Mouse (Mus musculus) CH12.LX (cell line): ENCODE measurements around the gene Mvd. TPM values are rescaled to one million over a fixed set of nuclear protein-coding genes. Genes with fewer than 3 reads are reported as not detected.

Experiments used
- DNase-seq: peaks from one replicate; pipeline ENCODE4 v3.0.0-alpha.2; 2013; ENCODE audit errors: extremely low read depth
- H3K27ac ChIP-seq: 2 replicates; pipeline ENCODE4 v1.5.1; 2012; ENCODE audit warnings: low read depth, mild to moderate bottlenecking, control low read depth, moderate library complexity; ENCODE audit not compliant: insufficient read depth
- H3K27me3 ChIP-seq: replicated peaks from 2 replicates; pipeline ENCODE3; 2012; ENCODE audit warnings: inconsistent platforms
- H3K36me3 ChIP-seq, 2 experiments: replicated peaks in 1 of 2; 2 replicates each; pipeline versions ENCODE3 to v1.6.1; 2012; ENCODE audit warnings: inconsistent platforms in 1 of 2, low read length in 1 of 2, mild to moderate bottlenecking in 1 of 2, mixed read lengths in 1 of 2, moderate library complexity in 1 of 2; ENCODE audit not compliant: control insufficient read depth in 1 of 2, insufficient read depth in 1 of 2
- H3K4me1 ChIP-seq, 2 experiments: 2 replicates each; pipeline ENCODE4 v1.6.1; 2012; ENCODE audit warnings: inconsistent platforms in 1 of 2, moderate library complexity in 1 of 2; ENCODE audit not compliant: insufficient read depth in 2 of 2, control insufficient read depth in 1 of 2
- H3K4me2 ChIP-seq: 2 replicates; pipeline ENCODE4 v1.6.1; 2012; ENCODE audit warnings: low read depth, mild to moderate bottlenecking, control low read depth; ENCODE audit not compliant: poor library complexity, insufficient read depth, severe bottlenecking
- H3K4me3 ChIP-seq, 3 experiments: fragments of 150-350 bp in 1 of 3; sonication (generic) in 1 of 3; replicated peaks in 1 of 3; 2 replicates each; pipeline versions ENCODE3 to v1.5.1; 2011 to 2012; ENCODE audit warnings: low read depth in 2 of 3, low read length in 2 of 3, mild to moderate bottlenecking in 2 of 3, moderate library complexity in 2 of 3, control low read depth in 1 of 3, improper control_type of control experiment in 1 of 3, inconsistent platforms in 1 of 3, mixed read lengths in 1 of 3; ENCODE audit not compliant: poor library complexity in 1 of 3
- H3K79me2 ChIP-seq: replicated peaks from 2 replicates; pipeline ENCODE4 v1.6.1; 2012; ENCODE audit warnings: mild to moderate bottlenecking, moderate library complexity; ENCODE audit not compliant: control insufficient read depth, poor library complexity, insufficient read depth, severe bottlenecking; ENCODE audit errors: extremely low read depth
- H3K9ac ChIP-seq: 2 replicates; pipeline ENCODE4 v1.6.1; 2012; ENCODE audit warnings: low read depth, mild to moderate bottlenecking, control low read depth, moderate library complexity; ENCODE audit not compliant: insufficient read depth
- H3K9me3 ChIP-seq: replicated peaks from 2 replicates; pipeline ENCODE3; 2012; ENCODE audit warnings: low read length, inconsistent platforms, mixed read lengths
- BHLHE40 ChIP-seq: IDR thresholded peaks from 2 replicates; pipeline ENCODE4 v1.6.1; 2011; ENCODE audit warnings: mild to moderate bottlenecking, low read depth, low read length, improper control_type of control experiment
- CTCF ChIP-seq, 2 experiments: IDR thresholded peaks in 1 of 2; conservative IDR thresholded peaks in 1 of 2; 2 replicates each; pipeline ENCODE4 v1.5.1; 2011 to 2012; ENCODE audit warnings: low read depth in 2 of 2, low read length in 2 of 2, improper control_type of control experiment in 1 of 2, inconsistent platforms in 1 of 2, mild to moderate bottlenecking in 1 of 2, moderate library complexity in 1 of 2
- E2F4 ChIP-seq: IDR thresholded peaks from 2 replicates; pipeline ENCODE4 v1.6.1; 2011; ENCODE audit warnings: low read depth, low read length, improper control_type of control experiment; ENCODE audit not compliant: insufficient replicate concordance
- GABPA ChIP-seq: IDR thresholded peaks from 2 replicates; pipeline ENCODE4 v1.6.1; 2012; ENCODE audit warnings: low read depth, low read length, improper control_type of control experiment, inconsistent platforms; ENCODE audit not compliant: insufficient replicate concordance
- KAT2A ChIP-seq: IDR thresholded peaks from 2 replicates; pipeline ENCODE4 v1.6.1; 2012; ENCODE audit warnings: low read length, improper control_type of control experiment, inconsistent platforms; ENCODE audit not compliant: insufficient replicate concordance
- MYC ChIP-seq: IDR thresholded peaks from 2 replicates; pipeline ENCODE4 v1.6.1; 2011; ENCODE audit warnings: low read depth, mild to moderate bottlenecking, improper control_type of control experiment, low read length
- POLR2AphosphoS2 ChIP-seq: IDR thresholded peaks from 2 replicates; pipeline ENCODE4 v1.6.1; 2011; ENCODE audit warnings: low read depth, low read length, improper control_type of control experiment
- RAD21 ChIP-seq: IDR thresholded peaks from 2 replicates; pipeline ENCODE4 v1.6.1; 2011; ENCODE audit warnings: low read depth, mild to moderate bottlenecking, low read length, improper control_type of control experiment, moderate library complexity
- RCOR1 ChIP-seq: conservative IDR thresholded peaks from 2 replicates; pipeline ENCODE4 v1.6.1; 2012; ENCODE audit warnings: low read depth, mild to moderate bottlenecking, inconsistent platforms, low read length, improper control_type of control experiment
- SMC3 ChIP-seq: IDR thresholded peaks from 2 replicates; pipeline ENCODE4 v1.6.1; 2011; ENCODE audit warnings: low read depth, low read length, improper control_type of control experiment
- ZMIZ1 ChIP-seq: IDR thresholded peaks from 2 replicates; pipeline ENCODE4 v1.6.1; 2012; ENCODE audit warnings: low read depth, mild to moderate bottlenecking, inconsistent platforms, low read length, improper control_type of control experiment
- ZNF384 ChIP-seq: IDR thresholded peaks from 2 replicates; pipeline ENCODE4 v1.6.1; 2012; ENCODE audit warnings: low read depth, low read length, improper control_type of control experiment, inconsistent platforms
- dilution Hi-C: fragments of 300-500 bp; cut with MboI; formaldehyde crosslinking; loops from 2 replicates; pipeline ENCODE4 v1.14.3; 2020; ENCODE audit warnings: low sequenced_read_pairs; ENCODE audit not compliant: extremely low pct_unique_long_range_greater_than_20kb, extremely low pct_ligation_motif_present
- in situ Hi-C: fragments of 300-500 bp; cut with MboI; formaldehyde crosslinking; loops from 3 replicates; pipeline ENCODE4 v1.14.3; 2019; ENCODE audit warnings: low sequenced_read_pairs, low pct_ligation_motif_present, low pct_unique_long_range_greater_than_20kb, mixed read lengths
- polyA plus RNA-seq: library from polyadenylated mRNA; unstranded; fragments of >175 nt; gene quantifications from 2 replicates; pipeline ENCODE4 v1.2.1, GENCODE M21; 2012; ENCODE audit warnings: low read depth; ENCODE audit not compliant: insufficient read length
- total RNA-seq, 2 experiments: library from RNA; depleted of rRNA; stranded (reverse); fragments of 300-350 nt in 1 of 2; fragments of >200 nt in 1 of 2; gene quantifications; 2 replicates each; pipeline ENCODE4 v1.2.3; 2012 to 2014

Gene Mvd
- total and polyA plus RNA-seq, 3 experiments: 47.3 to 80.3 (median 54.0) TPM

GRCm38 (mm10) chr8:122488387-122488786 is 45.2 kb upstream of the Mvd start:
- Histone ChIP-seq H3K9ac (no peak overlapping the region), H3K27me3 (no peaks in the 10 kb centered on the region), H3K4me2 (no peak overlapping the region), H3K27ac (no peak overlapping the region), H3K79me2 (no peaks in the 10 kb centered on the region), H3K9me3 (peaks cover 9% of the 10 kb centered on the region), H3K4me1 (peaks cover 3 to 4% of the 10 kb centered on the region in 2 experiments; a peak in 1 of 4 replicates), H3K4me3 (no peak overlapping the region), H3K36me3 (peaks cover 93 to 97% of the 10 kb centered on the region in 2 experiments)
- dilution Hi-C loops (no loop called here), in situ Hi-C loops (no loop called here)
- TF ChIP-seq ZNF384 (no peak), POLR2AphosphoS2 (no peak), MYC (no peak), KAT2A (no peak)
- DNase-seq: no peak

GRCm38 (mm10) chr8:122484831-122485230 is 41.6 kb upstream of the Mvd start:
- H3K9me3 ChIP-seq: peaks cover 12% of the 10 kb centered on the region
- in situ Hi-C loops: no loop called here
- no peak overlapping the region for H3K27ac ChIP-seq
- no peaks in the 10 kb centered on the region for H3K79me2 ChIP-seq
- no peak overlapping the region for H3K9ac ChIP-seq
- peaks cover 98 to 100% of the 10 kb centered on the region in 2 experiments for H3K36me3 ChIP-seq
- 0 out of 2 replicates have a peak, but pooled peaks have one; percentile 19 for TF ChIP-seq POLR2AphosphoS2
- TF ChIP-seq ZMIZ1: no peak
- no peak overlapping the region for H3K4me3 ChIP-seq
- H3K27me3 ChIP-seq: no peaks in the 10 kb centered on the region
- H3K4me2 ChIP-seq: no peak overlapping the region
- no peak for DNase-seq
- peaks cover 3 to 4% of the 10 kb centered on the region in 2 experiments; a peak in 1 of 4 replicates for H3K4me1 ChIP-seq
- dilution Hi-C loops: no loop called here

- peaks cover 98 to 100% of the 10 kb centered on the region in 2 experiments for H3K36me3 ChIP-seq
- in situ Hi-C loops: no loop called here
- no peaks in the 10 kb centered on the region for H3K27me3 ChIP-seq
- peaks cover 12% of the 10 kb centered on the region for H3K9me3 ChIP-seq
- no peak overlapping the region for H3K9ac ChIP-seq
- TF ChIP-seq RAD21 (peak; percentile 36), BHLHE40 (no peak), GABPA (no peak), RCOR1 (no peak), CTCF (conservative IDR thresholded peaks at IDR 0.05 in 1 of 2, IDR thresholded peaks at IDR 0.05 in 1 of 2; ENCODE audit: low read depth in 2 of 2, low read length in 2 of 2) (peak; percentile 31 to 46; a peak in 3 of 4 replicates), E2F4 (no peak), SMC3 (peak; percentile 25)
- peak; percentile 26 for DNase-seq
- no peak overlapping the region for H3K4me2 ChIP-seq
- no peak overlapping the region; the same call in 1 of the 2 replicates for H3K27ac ChIP-seq
- dilution Hi-C loops: no loop called here
- no peaks in the 10 kb centered on the region for H3K4me1 ChIP-seq
- no peak overlapping the region for H3K4me3 ChIP-seq
- no peaks in the 10 kb centered on the region for H3K79me2 ChIP-seq
These were observed 40.7 kb upstream of the Mvd start for GRCm38 (mm10) chr8:122483877-122484276.
